Mouse (Mus musculus) CH12.LX (cell line): ENCODE results near the gene Ptprr.

ENCODE experiments used
- CTCF ChIP-seq, 2 experiments: IDR thresholded peaks in 1 of 2; conservative IDR thresholded peaks in 1 of 2; 2 replicates each; pipeline ENCODE4 v1.5.1; 2011 to 2012; ENCODE audit warnings: low read depth in 2 of 2, low read length in 2 of 2, improper control_type of control experiment in 1 of 2, inconsistent platforms in 1 of 2, mild to moderate bottlenecking in 1 of 2, moderate library complexity in 1 of 2
- EP300 ChIP-seq: IDR thresholded peaks from 2 replicates; pipeline ENCODE4 v1.6.1; 2011; ENCODE audit warnings: low read length, improper control_type of control experiment
- MAZ ChIP-seq: IDR thresholded peaks from 2 replicates; pipeline ENCODE4 v1.6.1; 2012; ENCODE audit warnings: low read depth, mild to moderate bottlenecking, inconsistent platforms, low read length, improper control_type of control experiment, moderate library complexity
- MEF2A ChIP-seq: IDR thresholded peaks from 2 replicates; pipeline ENCODE4 v1.6.1; 2014; ENCODE audit warnings: low read depth, mild to moderate bottlenecking, inconsistent platforms, low read length, improper control_type of control experiment, borderline replicate concordance
- RAD21 ChIP-seq: IDR thresholded peaks from 2 replicates; pipeline ENCODE4 v1.6.1; 2011; ENCODE audit warnings: low read depth, mild to moderate bottlenecking, low read length, improper control_type of control experiment, moderate library complexity
- SIN3A ChIP-seq: IDR thresholded peaks from 2 replicates; pipeline ENCODE4 v1.6.1; 2012; ENCODE audit warnings: low read length, improper control_type of control experiment, inconsistent platforms
- TCF12 ChIP-seq: IDR thresholded peaks from 2 replicates; pipeline ENCODE4 v1.6.1; 2014; ENCODE audit warnings: low read depth, mild to moderate bottlenecking, inconsistent platforms, low read length, improper control_type of control experiment
- UBTF ChIP-seq: IDR thresholded peaks from 2 replicates; pipeline ENCODE4 v1.6.1; 2012; ENCODE audit warnings: low read depth, mild to moderate bottlenecking, inconsistent platforms, low read length, improper control_type of control experiment, moderate library complexity
- ZC3H11A ChIP-seq: IDR thresholded peaks from 2 replicates; pipeline ENCODE4 v1.6.1; 2012; ENCODE audit warnings: low read depth, mild to moderate bottlenecking, inconsistent platforms, low read length, improper control_type of control experiment
- ZMIZ1 ChIP-seq: IDR thresholded peaks from 2 replicates; pipeline ENCODE4 v1.6.1; 2012; ENCODE audit warnings: low read depth, mild to moderate bottlenecking, inconsistent platforms, low read length, improper control_type of control experiment

- TF ChIP-seq SIN3A (no peak), EP300 (no peak), MEF2A (no peak), MAZ (no peak), TCF12 (no peak), ZMIZ1 (no peak), RAD21 (no peak), UBTF (no peak), ZC3H11A (no peak), CTCF (conservative IDR thresholded peaks at IDR 0.05 in 1 of 2, IDR thresholded peaks at IDR 0.05 in 1 of 2; ENCODE audit: low read depth in 2 of 2, low read length in 2 of 2) (no peak)
These were observed 96.0 kb downstream of the Ptprr start, which contains the start of gene 4933416C03Rik for GRCm38 (mm10) chr10:116113867-116114474.
